Mouse (Mus musculus) neural tube, embryonic 13.5 days (tissue): ENCODE measurements at regions not wholly inside any gene's neighbourhood (a gene's known extent, or its start where the extent isn't known, plus 50 kb on each side); places are given as distances from the start of the nearest gene placed in this dataset.

ENCODE experiments used
- ATAC-seq: fragments of 200-750 bp; cut with Nextera tagmentation; 2 replicates; pipeline ENCODE4 v1.8.0; 2017; ENCODE audit warnings: low read depth, mild to moderate bottlenecking, moderate TSS enrichment, moderate library complexity
- H3K27ac ChIP-seq: fragments of 300-500 bp; sonication (generic); replicated peaks from 2 replicates; pipeline ENCODE4 v1.5.1; 2015; ENCODE audit warnings: moderate library complexity, mild to moderate bottlenecking, inconsistent platforms
- H3K27me3 ChIP-seq: fragments of 300-500 bp; sonication (generic); 2 replicates; pipeline ENCODE4 v1.6.1; 2015; ENCODE audit warnings: mild to moderate bottlenecking, inconsistent platforms
- H3K36me3 ChIP-seq: fragments of 300-500 bp; sonication (generic); 2 replicates; pipeline ENCODE4 v1.6.1; 2015; ENCODE audit warnings: mild to moderate bottlenecking, inconsistent platforms
- H3K4me1 ChIP-seq: fragments of 300-500 bp; sonication (generic); replicated peaks from 2 replicates; pipeline ENCODE4 v1.6.1; 2015; ENCODE audit warnings: inconsistent platforms
- H3K4me2 ChIP-seq: fragments of 300-500 bp; sonication (generic); 2 replicates; pipeline ENCODE4 v1.6.1; 2015; ENCODE audit warnings: inconsistent platforms, mild to moderate bottlenecking, moderate library complexity
- H3K4me3 ChIP-seq: fragments of 300-500 bp; sonication (generic); 2 replicates; pipeline ENCODE4 v1.5.1; 2015; ENCODE audit warnings: mild to moderate bottlenecking, inconsistent platforms
- H3K9ac ChIP-seq: fragments of 300-500 bp; sonication (generic); 2 replicates; pipeline ENCODE4 v1.6.1; 2015; ENCODE audit warnings: moderate library complexity, mild to moderate bottlenecking, inconsistent platforms
- H3K9me3 ChIP-seq: fragments of 300-500 bp; sonication (generic); 2 replicates; pipeline ENCODE4 v1.6.1; 2016; ENCODE audit warnings: inconsistent platforms
- WGBS: fragments of 180-500 bp; shearing (Covaris S2); methylation state at CpG from one replicate; pipeline ENCODE4 v1.1.7; 2015; 5-methylcytosine and 5-hydroxymethylcytosine counted together

- Histone ChIP-seq H3K9me3 (no peaks in the 10 kb centered on the region), H3K27me3 (no peaks in the 10 kb centered on the region), H3K4me3 (no peak overlapping the region), H3K4me1 (peaks cover 13% of the 10 kb centered on the region), H3K4me2 (no peak overlapping the region), H3K9ac (no peak overlapping the region), H3K27ac (no peak overlapping the region), H3K36me3 (no peaks in the 10 kb centered on the region)
- whole genome bisulfite sequencing, result 74% methylated on average over 2 of the region's 2 CpGs
- no peak for ATAC-seq
Observed at GRCm38 (mm10) chr1:23645093-23645492, 116.5 kb upstream of the B3gat2 start.

DNA sequence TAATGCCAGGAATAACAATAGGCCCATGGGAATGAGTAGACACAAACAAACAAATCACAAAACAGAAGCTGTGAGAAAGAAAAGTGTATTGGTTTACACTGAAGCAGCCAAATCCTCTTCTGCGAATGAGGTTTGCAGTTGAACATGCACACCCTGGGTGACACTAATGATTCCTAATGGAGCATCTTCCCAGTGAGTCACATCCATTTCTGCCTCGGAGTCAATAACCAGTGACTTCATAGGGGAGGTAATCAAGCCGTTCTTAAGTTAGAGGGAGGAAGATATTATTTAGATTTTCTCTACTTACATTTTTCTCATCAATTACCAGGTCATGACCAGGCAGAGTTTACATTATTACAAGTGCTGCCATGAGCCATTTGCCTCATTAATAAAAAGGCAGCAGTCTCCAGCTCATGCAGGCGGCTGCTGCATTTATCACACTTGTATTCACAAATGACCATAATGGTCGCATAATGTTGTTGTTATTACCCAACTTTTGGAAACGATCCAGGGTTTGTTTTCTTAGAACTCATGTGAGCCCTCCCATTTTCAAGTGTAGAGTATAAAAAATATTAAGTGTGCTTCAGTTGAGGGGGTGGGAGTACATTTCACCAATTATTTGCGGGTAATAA lies 112.6 kb upstream of the B3gat2 start:
- Histone ChIP-seq H3K27me3 (no peaks in the 10 kb centered on the region), H3K4me3 (no peak overlapping the region), H3K4me1 (peaks cover 14% of the 10 kb centered on the region), H3K9ac (no peak overlapping the region), H3K36me3 (no peaks in the 10 kb centered on the region), H3K27ac (no peak overlapping the region), H3K4me2 (no peak overlapping the region), H3K9me3 (no peaks in the 10 kb centered on the region)
- no peak for ATAC-seq
- WGBS, result 54% methylated on average over 7 of the region's 7 CpGs

DNA sequence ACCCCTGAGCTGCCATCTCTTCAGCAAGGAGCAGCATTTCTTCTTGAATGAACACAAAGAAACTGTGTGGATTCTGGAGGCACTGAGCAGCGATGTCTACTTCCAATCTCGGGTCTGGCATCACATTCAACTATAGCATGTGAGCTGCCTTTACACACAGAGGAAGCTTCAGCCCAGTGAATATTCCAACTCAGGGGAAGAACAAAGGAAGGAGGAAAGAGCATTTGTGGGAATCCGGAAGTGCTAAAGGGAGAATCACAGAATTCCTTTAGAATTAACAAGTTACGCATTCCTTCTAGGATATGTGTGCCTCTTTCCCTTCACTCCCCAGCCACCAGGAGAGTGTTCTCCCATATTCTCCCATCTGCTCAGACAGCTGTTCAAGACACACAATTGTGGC lies 111.7 kb upstream of the B3gat2 start:
- Histone ChIP-seq H3K9me3 (no peaks in the 10 kb centered on the region), H3K4me1 (peaks cover 14% of the 10 kb centered on the region), H3K9ac (no peak overlapping the region), H3K27me3 (no peaks in the 10 kb centered on the region), H3K4me2 (no peak overlapping the region), H3K36me3 (no peaks in the 10 kb centered on the region), H3K4me3 (no peak overlapping the region), H3K27ac (no peak overlapping the region)
- ATAC-seq, result no peak
- 68% methylated on average over 4 of the region's 4 CpGs for WGBS

DNA sequence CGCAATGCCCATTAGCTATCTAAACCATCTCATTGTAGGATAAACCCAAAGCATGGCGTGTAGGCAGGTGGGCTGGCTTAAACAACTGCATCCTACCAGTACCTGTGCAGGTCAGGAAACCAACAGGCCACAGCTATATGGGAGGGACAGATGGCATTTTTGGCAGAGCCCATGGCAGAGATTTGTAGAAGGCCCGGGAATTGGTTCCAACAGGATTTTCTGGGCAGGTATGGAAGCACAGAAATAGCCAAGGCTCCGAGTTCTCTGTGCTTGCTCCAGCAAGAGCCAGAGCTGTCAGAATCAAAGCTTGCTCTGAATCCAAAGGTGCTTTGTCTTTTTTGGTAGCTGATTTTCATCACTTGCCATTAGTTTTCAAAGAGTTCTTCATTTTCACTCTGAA lies 107.9 kb upstream of the B3gat2 start:
- no peaks in the 10 kb centered on the region for H3K27me3 ChIP-seq
- no peak overlapping the region for H3K4me3 ChIP-seq
- no peak for ATAC-seq

GRCm38 (mm10) chr1:23655768-23656167 lies 105.8 kb upstream of the B3gat2 start:
- H3K4me3 ChIP-seq, result no peak overlapping the region
- H3K9me3 ChIP-seq, result 0 out of 2 replicates have a peak, but pooled peaks cover 4% of the 10 kb centered on the region
- H3K27ac ChIP-seq, result no peak overlapping the region
- H3K4me1 ChIP-seq, result no peaks in the 10 kb centered on the region
- WGBS, result 100% methylated on average over 1 of the region's 1 CpGs
- H3K9ac ChIP-seq, result no peak overlapping the region
- H3K4me2 ChIP-seq, result no peak overlapping the region
- no peaks in the 10 kb centered on the region for H3K36me3 ChIP-seq
- no peak for ATAC-seq
- H3K27me3 ChIP-seq, result no peaks in the 10 kb centered on the region

More for the DNA sequence above, 107.9 kb upstream of the B3gat2 start:
- no peaks in the 10 kb centered on the region for H3K36me3 ChIP-seq
- no peak overlapping the region for H3K27ac ChIP-seq
- no peak overlapping the region for H3K4me2 ChIP-seq
- H3K4me1 ChIP-seq, result peaks cover 14% of the 10 kb centered on the region
- no peaks in the 10 kb centered on the region for H3K9me3 ChIP-seq
- 89% methylated on average over 4 of the region's 4 CpGs for WGBS
- H3K9ac ChIP-seq, result no peak overlapping the region

DNA sequence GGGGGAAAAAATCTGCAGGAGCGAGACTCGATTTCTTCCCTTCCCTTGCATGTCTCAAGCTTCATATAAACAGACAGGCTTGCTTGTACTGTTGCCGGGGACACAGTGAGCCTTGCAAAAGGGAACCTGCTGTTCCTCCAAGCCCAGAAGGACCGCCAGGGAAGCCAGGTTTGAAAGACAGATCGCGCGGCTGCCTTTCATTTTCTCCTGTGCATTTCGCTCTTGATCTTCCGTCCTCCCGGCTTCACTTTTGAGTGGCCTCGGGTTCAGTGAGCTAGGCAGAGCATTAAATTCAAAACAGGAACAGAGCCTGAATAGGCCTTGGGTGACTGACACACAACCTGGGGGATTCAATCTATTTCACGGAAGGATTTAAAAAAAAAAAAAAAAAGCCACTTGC lies 105.3 kb upstream of the B3gat2 start:
- Histone ChIP-seq H3K4me2 (no peak overlapping the region), H3K9me3 (0 out of 2 replicates have a peak, but pooled peaks cover 4% of the 10 kb centered on the region), H3K27ac (no peak overlapping the region), H3K9ac (no peak overlapping the region), H3K4me1 (no peaks in the 10 kb centered on the region), H3K36me3 (no peaks in the 10 kb centered on the region), H3K27me3 (no peaks in the 10 kb centered on the region), H3K4me3 (no peak overlapping the region)
- ATAC-seq, result no peak
- 62% methylated on average over 12 of the region's 12 CpGs for WGBS

- no peak overlapping the region for H3K4me3 ChIP-seq
- no peak overlapping the region for H3K27ac ChIP-seq
- no peaks in the 10 kb centered on the region for H3K27me3 ChIP-seq
- no peak for ATAC-seq
- 0 out of 2 replicates have a peak, but pooled peaks cover 4% of the 10 kb centered on the region for H3K9me3 ChIP-seq
- WGBS, result 84% methylated on average over 8 of the region's 8 CpGs
- H3K36me3 ChIP-seq, result no peaks in the 10 kb centered on the region
- H3K4me2 ChIP-seq, result no peak overlapping the region
- no peaks in the 10 kb centered on the region for H3K4me1 ChIP-seq
- no peak overlapping the region for H3K9ac ChIP-seq
Observed at GRCm38 (mm10) chr1:23656718-23657117, 104.8 kb upstream of the B3gat2 start.

GRCm38 (mm10) chr1:23670514-23670913 lies 91.0 kb upstream of the B3gat2 start:
- 74% methylated on average over 4 of the region's 4 CpGs for WGBS
- no peak for ATAC-seq
- H3K27ac ChIP-seq, result no peak overlapping the region

GRCm38 (mm10) chr1:23674357-23674756 lies 87.2 kb upstream of the B3gat2 start:
- Histone ChIP-seq H3K36me3 (no peaks in the 10 kb centered on the region), H3K27ac (no peak overlapping the region), H3K4me3 (no peak overlapping the region), H3K27me3 (no peaks in the 10 kb centered on the region), H3K4me2 (no peak overlapping the region), H3K4me1 (no peaks in the 10 kb centered on the region), H3K9me3 (no peaks in the 10 kb centered on the region), H3K9ac (no peak overlapping the region)
- 86% methylated on average over 6 of the region's 6 CpGs for WGBS
- no peak for ATAC-seq

More at GRCm38 (mm10) chr1:23670514-23670913, 91.0 kb upstream of the B3gat2 start:
- Histone ChIP-seq H3K4me3 (no peak overlapping the region), H3K9ac (no peak overlapping the region), H3K27me3 (no peaks in the 10 kb centered on the region), H3K36me3 (no peaks in the 10 kb centered on the region), H3K9me3 (no peaks in the 10 kb centered on the region), H3K4me1 (no peaks in the 10 kb centered on the region), H3K4me2 (no peak overlapping the region)

DNA sequence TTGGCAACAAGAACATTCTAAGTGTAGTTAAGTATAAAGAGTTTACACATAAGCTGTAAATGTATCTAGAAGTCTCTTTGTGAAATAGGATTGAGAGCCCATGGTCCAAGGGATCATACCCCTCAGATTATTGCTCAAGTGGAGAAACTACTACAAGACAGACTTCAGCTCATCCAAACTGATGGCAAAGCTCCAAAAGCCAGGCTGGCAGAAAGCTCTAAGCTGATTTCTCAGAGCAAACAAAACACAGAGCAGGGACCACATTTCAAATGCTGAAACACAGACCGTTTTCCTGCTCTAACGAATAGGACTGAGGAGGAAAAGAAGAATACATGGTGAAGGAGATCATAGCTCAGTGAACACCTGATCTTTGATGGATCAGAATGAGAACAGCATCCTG lies 85.3 kb upstream of the B3gat2 start:
- WGBS, result 86% methylated on average over 2 of the region's 2 CpGs
- no peak overlapping the region for H3K9ac ChIP-seq
- no peak overlapping the region for H3K4me2 ChIP-seq
- no peak overlapping the region for H3K4me3 ChIP-seq
- no peaks in the 10 kb centered on the region for H3K9me3 ChIP-seq
- no peaks in the 10 kb centered on the region for H3K4me1 ChIP-seq
- H3K27me3 ChIP-seq, result no peaks in the 10 kb centered on the region
- no peak for ATAC-seq
- H3K36me3 ChIP-seq, result no peaks in the 10 kb centered on the region
- no peak overlapping the region for H3K27ac ChIP-seq

DNA sequence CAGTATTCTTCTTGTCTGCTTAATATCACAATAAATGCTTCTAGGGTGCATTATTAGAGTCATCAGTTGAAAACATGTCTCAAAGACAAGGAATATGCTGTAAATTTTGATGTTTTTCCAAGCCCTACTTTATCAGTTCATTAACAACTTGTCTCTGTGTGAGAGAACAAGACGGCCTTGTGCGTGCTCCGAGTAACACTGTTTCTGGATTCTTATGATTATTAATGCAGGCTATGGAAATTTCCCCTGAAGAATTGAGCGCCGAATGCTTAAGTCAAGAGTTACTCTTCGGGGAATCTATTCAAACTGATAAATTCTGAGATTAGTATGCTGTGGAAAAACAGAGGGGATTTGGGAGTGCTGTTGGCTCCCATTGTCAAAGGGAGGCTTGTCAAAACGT lies 72.2 kb upstream of the B3gat2 start:
- Histone ChIP-seq H3K9ac (no peak overlapping the region), H3K27ac (no peak overlapping the region), H3K4me2 (no peak overlapping the region), H3K27me3 (no peaks in the 10 kb centered on the region), H3K4me1 (no peaks in the 10 kb centered on the region), H3K4me3 (no peak overlapping the region), H3K9me3 (no peaks in the 10 kb centered on the region), H3K36me3 (no peaks in the 10 kb centered on the region)
- ATAC-seq, result no peak
- 74% methylated on average over 7 of the region's 7 CpGs for WGBS

DNA sequence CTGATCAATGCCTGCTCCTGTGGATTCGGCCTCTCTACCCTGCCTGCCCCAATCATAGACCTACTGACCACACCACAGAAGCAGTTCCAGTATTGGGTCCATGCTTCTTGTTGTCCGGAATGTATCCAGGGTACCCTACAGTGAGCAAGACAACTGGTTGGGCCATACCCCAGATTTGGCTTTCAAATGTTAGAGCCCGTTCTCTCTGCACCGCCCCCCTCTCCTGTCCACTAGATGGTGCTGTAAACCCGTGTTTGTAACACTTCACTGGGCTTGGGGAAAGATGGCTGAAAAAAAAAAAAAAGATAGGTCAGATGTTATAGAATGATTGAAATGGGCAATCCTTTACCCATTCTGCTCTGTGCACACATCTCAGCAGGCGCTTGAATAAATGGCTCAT lies 56.1 kb upstream of the B3gat2 start:
- no peaks in the 10 kb centered on the region for H3K27me3 ChIP-seq
- 25% methylated on average over 6 of the region's 6 CpGs for WGBS
- H3K27ac ChIP-seq, result no peak overlapping the region
- no peak overlapping the region for H3K4me2 ChIP-seq
- peak; percentile 90 for ATAC-seq
- H3K9ac ChIP-seq, result no peak overlapping the region
- H3K36me3 ChIP-seq, result no peaks in the 10 kb centered on the region
- no peak overlapping the region for H3K4me3 ChIP-seq
- H3K4me1 ChIP-seq, result peaks cover 15% of the 10 kb centered on the region
- H3K9me3 ChIP-seq, result no peaks in the 10 kb centered on the region

GRCm38 (mm10) chr1:23706450-23706849 lies 55.1 kb upstream of the B3gat2 start:
- H3K9ac ChIP-seq, result no peak overlapping the region
- H3K4me2 ChIP-seq, result no peak overlapping the region
- no peaks in the 10 kb centered on the region for H3K27me3 ChIP-seq
- peak overlapping the region; percentile 61 for H3K27ac ChIP-seq
- peaks cover 15% of the 10 kb centered on the region for H3K4me1 ChIP-seq
- no peaks in the 10 kb centered on the region for H3K36me3 ChIP-seq
- WGBS, result 23% methylated on average over 4 of the region's 4 CpGs
- H3K9me3 ChIP-seq, result no peaks in the 10 kb centered on the region
- no peak overlapping the region for H3K4me3 ChIP-seq
- ATAC-seq, result no peak
